Mouse (Mus musculus) thymus, postnatal 36 days (tissue): ENCODE results near the gene Tmco1.

Experiments
- DNase-seq, 2 experiments: peaks; one replicate each; pipeline ENCODE4 v3.0.0; 2022; ENCODE audit warnings: mixed read lengths in 2 of 2

Tmco1 gene

GRCm38 (mm10) chr1:167284258-167284836, 23.8 kb upstream of the Tmco1 start:
- DNase-seq: peak; percentile 87 to 88

GRCm38 (mm10) chr1:167284837-167285319, 23.3 kb upstream of the Tmco1 start:
- DNase-seq: peak; percentile 86 to 88

DNA sequence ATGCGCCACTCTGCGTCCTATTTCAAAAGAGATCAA, 23.0 kb upstream of the Tmco1 start, which contains the start of gene Uck2:
Gene Uck2 (minus strand): TSS at position 1 of the 36 bp plus-strand sequence.
- DNase-seq: no peak

DNA sequence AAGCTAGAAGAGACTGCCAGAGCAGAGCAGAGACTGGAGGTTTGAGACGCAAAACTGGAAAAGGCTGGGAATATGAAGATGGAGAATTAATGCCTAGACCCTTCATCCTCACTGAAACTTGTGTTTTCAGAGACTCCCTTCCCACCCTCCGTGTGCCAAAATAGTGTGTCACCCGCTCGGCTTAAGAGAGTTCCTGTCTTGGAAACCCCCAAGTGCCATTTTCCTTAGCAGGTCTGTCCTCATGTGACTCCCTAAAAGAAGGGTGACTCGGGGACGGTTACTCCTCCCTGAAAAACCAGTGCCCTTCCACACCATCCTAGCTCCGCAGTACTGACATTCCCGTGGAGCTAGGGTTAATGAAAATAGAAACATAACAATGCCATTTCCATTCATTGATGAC, 22.8 kb upstream of the Tmco1 start:
- DNase-seq: no peak

GRCm38 (mm10) chr1:167287156-167287555, 21.0 kb upstream of the Tmco1 start:
- DNase-seq: no peak

GRCm38 (mm10) chr1:167288665-167289538, 19.3 kb upstream of the Tmco1 start:
- no peak for DNase-seq

DNA sequence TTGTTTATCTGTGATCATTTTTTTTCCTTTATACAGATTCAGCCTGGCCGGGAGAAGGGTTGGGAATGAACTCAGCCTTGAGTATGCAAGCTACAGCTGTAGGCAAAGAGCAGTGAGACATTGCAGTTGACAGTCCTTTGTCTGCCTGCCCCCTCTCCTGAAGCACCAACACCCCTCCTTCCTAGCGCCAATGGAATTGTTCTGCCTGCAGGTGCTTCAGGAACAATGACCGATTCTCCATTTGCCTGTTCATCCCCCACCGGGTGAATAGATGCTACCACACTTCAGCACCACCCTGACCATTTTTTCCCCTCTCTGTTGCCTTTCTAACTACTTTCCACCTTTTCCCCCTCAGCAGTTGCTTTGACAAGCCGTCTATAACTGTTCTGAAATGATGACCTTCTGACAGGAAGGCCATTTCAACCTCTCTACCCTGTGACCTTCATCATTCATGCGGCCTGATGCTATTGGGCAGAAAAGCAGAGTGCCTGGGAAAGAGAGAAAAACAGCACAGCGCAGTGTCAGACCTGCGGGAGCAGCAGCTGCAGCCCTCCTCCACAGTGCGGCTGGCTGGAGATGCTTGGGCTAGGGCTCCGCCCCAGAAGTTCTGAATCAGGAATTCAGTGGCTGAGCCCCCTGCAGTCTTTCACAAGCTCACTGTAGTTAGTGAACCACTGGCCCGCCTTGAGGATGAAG, 18.5 kb upstream of the Tmco1 start:
- DNase-seq: no peak

GRCm38 (mm10) chr1:167290263-167290592, 17.9 kb upstream of the Tmco1 start:
- no peak for DNase-seq

DNA sequence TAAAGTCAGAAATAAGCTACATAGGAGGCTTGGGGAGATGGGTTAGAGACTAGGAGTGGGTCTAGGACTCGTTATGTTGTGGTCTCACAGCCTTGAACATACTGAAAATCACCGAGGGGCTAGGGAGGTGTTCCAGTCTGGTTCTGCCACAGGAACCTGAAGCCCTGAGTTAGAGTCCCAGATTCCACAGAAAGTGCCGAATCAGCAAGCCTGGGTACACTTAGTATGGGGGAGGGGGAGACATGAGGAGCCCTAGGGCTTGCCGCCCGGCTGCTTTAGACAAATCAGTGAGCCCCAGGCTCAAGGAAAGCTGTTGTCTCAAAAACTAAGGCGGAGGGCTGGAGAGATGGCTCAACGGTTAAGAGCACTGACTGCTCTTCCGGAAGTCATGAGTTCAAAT, 16.6 kb upstream of the Tmco1 start:
- no peak for DNase-seq

- DNase-seq: no peak
These were observed 15.7 kb upstream of the Tmco1 start for GRCm38 (mm10) chr1:167292447-167292846.

GRCm38 (mm10) chr1:167295679-167296402, 12.3 kb upstream of the Tmco1 start:
- DNase-seq: no peak

GRCm38 (mm10) chr1:167300122-167300521, 8.1 kb upstream of the Tmco1 start:
- no peak for DNase-seq

- DNase-seq: no peak
These were observed 2.6 kb upstream of the Tmco1 start for GRCm38 (mm10) chr1:167305501-167306137.

GRCm38 (mm10) chr1:167306451-167307240, 1.5 kb upstream of the Tmco1 start:
- peak; percentile 77 for DNase-seq

GRCm38 (mm10) chr1:167307674-167308073, 504 bp upstream of the Tmco1 start:
- no peak for DNase-seq

GRCm38 (mm10) chr1:167312367-167312766, 4.2 kb downstream of the Tmco1 start:
- DNase-seq: no peak

DNA sequence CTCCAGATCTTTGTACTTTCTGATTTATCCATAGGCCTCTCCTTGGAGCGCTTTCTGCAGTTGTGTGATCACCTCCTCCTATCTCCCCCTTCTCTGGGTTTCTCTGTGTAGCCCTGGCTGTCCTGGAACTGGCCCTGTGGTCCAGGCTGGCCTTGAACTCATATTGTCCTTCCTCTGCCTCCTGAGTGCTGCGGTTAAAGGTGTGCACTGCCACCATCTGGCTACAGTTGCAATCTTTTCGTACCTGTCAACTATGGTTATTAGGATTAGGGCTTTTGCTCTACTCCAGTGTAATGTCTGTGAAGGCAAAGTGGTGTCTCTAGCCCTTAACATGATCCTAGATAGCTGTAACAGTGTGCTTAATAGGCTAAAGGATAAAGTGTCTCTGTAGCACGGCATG, 5.0 kb downstream of the Tmco1 start:
- DNase-seq: no peak

GRCm38 (mm10) chr1:167321691-167322090, 13.5 kb downstream of the Tmco1 start:
- no peak for DNase-seq

GRCm38 (mm10) chr1:167328776-167329175, 20.6 kb downstream of the Tmco1 start:
- DNase-seq: no peak

- no peak for DNase-seq
These were observed 22.9 kb downstream of the Tmco1 start for GRCm38 (mm10) chr1:167331106-167331505.

DNA sequence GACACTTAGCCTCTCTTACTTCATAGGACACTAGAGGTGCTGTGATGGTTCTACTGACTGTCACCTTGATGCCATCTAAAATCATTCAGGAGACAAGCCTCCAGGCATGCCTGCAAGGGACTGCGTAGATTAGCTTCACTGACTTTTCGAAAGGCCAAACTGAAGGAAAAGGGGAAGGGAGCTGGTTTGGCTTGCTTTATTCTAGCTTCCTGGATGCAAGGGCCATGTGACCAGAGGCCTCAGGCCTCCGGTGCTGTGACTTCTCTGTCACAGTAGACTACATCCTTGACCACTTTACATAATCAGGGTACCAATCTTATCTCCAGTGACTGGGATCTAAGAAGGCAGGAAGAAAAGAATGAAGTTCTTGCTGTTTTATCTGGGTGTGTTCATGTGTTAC, 28.2 kb downstream of the Tmco1 start:
- DNase-seq: no peak

- peak; percentile 71 to 76 for DNase-seq
These were observed 29.4 kb downstream of the Tmco1 start for GRCm38 (mm10) chr1:167337463-167338095.
